Mouse (Mus musculus) forebrain, embryonic 16.5 days (tissue): ENCODE measurements around the gene Slc12a7. TPM values are rescaled to one million over a fixed set of nuclear protein-coding genes. Genes with fewer than 3 reads are reported as not detected.

Experiments used
- ATAC-seq: fragments of 200-750 bp; cut with Nextera tagmentation; 2 replicates; pipeline ENCODE4 v1.8.0; 2017; ENCODE audit warnings: mild to moderate bottlenecking, moderate library complexity
- H3K27ac ChIP-seq: fragments of 300-500 bp; sonication (generic); 2 replicates; pipeline ENCODE4 v1.5.1; 2014; ENCODE audit warnings: low read length, control low read depth
- H3K27me3 ChIP-seq: fragments of 300-500 bp; sonication (generic); replicated peaks from 2 replicates; pipeline ENCODE4 v1.6.1; 2014; ENCODE audit warnings: low read length; ENCODE audit not compliant: control insufficient read depth, insufficient read depth
- H3K36me3 ChIP-seq: fragments of 300-500 bp; sonication (generic); 2 replicates; pipeline ENCODE4 v1.6.1; 2014; ENCODE audit not compliant: control insufficient read depth, insufficient read depth
- H3K4me1 ChIP-seq: fragments of 300-500 bp; sonication (generic); replicated peaks from 2 replicates; pipeline ENCODE4 v1.6.1; 2014; ENCODE audit warnings: low read length; ENCODE audit not compliant: control insufficient read depth, insufficient read depth
- H3K4me2 ChIP-seq: fragments of 300-500 bp; sonication (generic); 2 replicates; pipeline ENCODE4 v1.6.1; 2014; ENCODE audit warnings: mild to moderate bottlenecking, low read length, control low read depth
- H3K4me3 ChIP-seq: fragments of 300-500 bp; sonication (generic); replicated peaks from 2 replicates; pipeline ENCODE4 v1.5.1; 2014; ENCODE audit warnings: mild to moderate bottlenecking, low read length, control low read depth
- H3K9ac ChIP-seq: fragments of 300-500 bp; sonication (generic); replicated peaks from 2 replicates; pipeline ENCODE4 v1.6.1; 2014; ENCODE audit warnings: low read depth, low read length, control low read depth
- H3K9me3 ChIP-seq: fragments of 300-500 bp; sonication (generic); 2 replicates; pipeline ENCODE4 v1.6.1; 2016; ENCODE audit warnings: low read length; ENCODE audit not compliant: control insufficient read depth
- WGBS: fragments of 180-500 bp; shearing (Covaris S2); extraction: QIAGEN DNeasy Blood & Tissue Kit; methylation state at CpG from one replicate; pipeline ENCODE4 v1.1.7; 2014; 5-methylcytosine and 5-hydroxymethylcytosine counted together
- polyA plus RNA-seq: library from polyadenylated mRNA; unstranded; fragments of >200 nt; fragmentation: Nextera tagmentation; extraction: Ambion mirVana; gene quantifications from 2 replicates; pipeline ENCODE4 v1.2.1, GENCODE M21; 2015

Gene Slc12a7
- polyA plus RNA-seq, 1 experiment from 2014 or later, result 13.5 TPM

- no peaks in the 10 kb centered on the region for H3K36me3 ChIP-seq
- no peaks in the 10 kb centered on the region for H3K9me3 ChIP-seq
- ATAC-seq, result peak; percentile 85
- no peaks in the 10 kb centered on the region for H3K27me3 ChIP-seq
- H3K4me2 ChIP-seq, result peak overlapping the region; percentile 75
- peak overlapping the region; percentile 59 for H3K4me3 ChIP-seq
- no peak overlapping the region for H3K27ac ChIP-seq
- under 1% methylated on average over 69 of the region's 70 CpGs for WGBS
- peaks cover 18% of the 10 kb centered on the region for H3K4me1 ChIP-seq
- H3K9ac ChIP-seq, result peak overlapping the region; percentile 61
These were observed 30.8 kb downstream of the Slc12a7 start for GRCm38 (mm10) chr13:73763439-73764255.

GRCm38 (mm10) chr13:73764256-73764775, 31.4 kb downstream of the Slc12a7 start:
- WGBS, result under 1% methylated on average over 11 of the region's 11 CpGs
- Histone ChIP-seq H3K27ac (no peak overlapping the region), H3K4me1 (peaks cover 18% of the 10 kb centered on the region), H3K9ac (peak overlapping the region; percentile 61), H3K9me3 (no peaks in the 10 kb centered on the region), H3K36me3 (no peaks in the 10 kb centered on the region), H3K4me3 (peak overlapping the region; percentile 59), H3K4me2 (peak overlapping the region; percentile 75), H3K27me3 (no peaks in the 10 kb centered on the region)
- no peak for ATAC-seq

- no peaks in the 10 kb centered on the region for H3K36me3 ChIP-seq
- ATAC-seq, result no peak
- peak overlapping the region; percentile 75 for H3K4me2 ChIP-seq
- no peak overlapping the region for H3K27ac ChIP-seq
- H3K4me1 ChIP-seq, result peaks cover 18% of the 10 kb centered on the region
- H3K4me3 ChIP-seq, result peak overlapping the region; percentile 59; the same call in 1 of the 2 replicates
- 63% methylated on average over 4 of the region's 4 CpGs for WGBS
- H3K27me3 ChIP-seq, result no peaks in the 10 kb centered on the region
- peak overlapping the region; percentile 61; the same call in 1 of the 2 replicates for H3K9ac ChIP-seq
- H3K9me3 ChIP-seq, result no peaks in the 10 kb centered on the region
These were observed 32.5 kb downstream of the Slc12a7 start for GRCm38 (mm10) chr13:73765393-73765792.

- no peaks in the 10 kb centered on the region for H3K36me3 ChIP-seq
- H3K4me2 ChIP-seq, result no peak overlapping the region
- H3K27me3 ChIP-seq, result no peaks in the 10 kb centered on the region
- H3K9me3 ChIP-seq, result no peaks in the 10 kb centered on the region
- no peak overlapping the region for H3K27ac ChIP-seq
- ATAC-seq, result no peak
- no peak overlapping the region for H3K4me3 ChIP-seq
- H3K9ac ChIP-seq, result no peak overlapping the region
- 89% methylated on average over 8 of the region's 8 CpGs for WGBS
- peaks cover 18% of the 10 kb centered on the region for H3K4me1 ChIP-seq
These were observed 34.3 kb downstream of the Slc12a7 start for GRCm38 (mm10) chr13:73767224-73767623.

- peaks cover 18% of the 10 kb centered on the region for H3K4me1 ChIP-seq
- no peak overlapping the region for H3K4me3 ChIP-seq
- no peak overlapping the region for H3K27ac ChIP-seq
- H3K9me3 ChIP-seq, result no peaks in the 10 kb centered on the region
- 83% methylated on average over 5 of the region's 5 CpGs for WGBS
- no peak overlapping the region for H3K9ac ChIP-seq
- H3K27me3 ChIP-seq, result no peaks in the 10 kb centered on the region
- H3K4me2 ChIP-seq, result no peak overlapping the region
- H3K36me3 ChIP-seq, result no peaks in the 10 kb centered on the region
- no peak for ATAC-seq
These were observed 34.9 kb downstream of the Slc12a7 start for GRCm38 (mm10) chr13:73767754-73768153.

- ATAC-seq, result no peak
- no peaks in the 10 kb centered on the region for H3K27me3 ChIP-seq
- 72% methylated on average over 3 of the region's 3 CpGs for WGBS
- no peak overlapping the region for H3K27ac ChIP-seq
- H3K4me1 ChIP-seq, result peaks cover 23% of the 10 kb centered on the region
- H3K4me3 ChIP-seq, result no peak overlapping the region
- H3K9me3 ChIP-seq, result no peaks in the 10 kb centered on the region
- H3K4me2 ChIP-seq, result no peak overlapping the region
- H3K36me3 ChIP-seq, result no peaks in the 10 kb centered on the region
- no peak overlapping the region for H3K9ac ChIP-seq
These were observed 35.4 kb downstream of the Slc12a7 start for GRCm38 (mm10) chr13:73768311-73768710.

- Histone ChIP-seq H3K27ac (no peak overlapping the region), H3K4me2 (no peak overlapping the region), H3K9me3 (no peaks in the 10 kb centered on the region), H3K4me3 (no peak overlapping the region), H3K36me3 (no peaks in the 10 kb centered on the region), H3K27me3 (no peaks in the 10 kb centered on the region), H3K4me1 (peaks cover 12% of the 10 kb centered on the region), H3K9ac (no peak overlapping the region)
- WGBS, result 79% methylated on average over 4 of the region's 4 CpGs
- ATAC-seq, result no peak
These were observed 37.2 kb downstream of the Slc12a7 start for GRCm38 (mm10) chr13:73769916-73770682.

- ATAC-seq, result no peak
- Histone ChIP-seq H3K36me3 (no peaks in the 10 kb centered on the region), H3K4me3 (no peak overlapping the region), H3K27ac (no peak overlapping the region), H3K9ac (no peak overlapping the region), H3K27me3 (no peaks in the 10 kb centered on the region), H3K9me3 (no peaks in the 10 kb centered on the region), H3K4me1 (peaks cover 8% of the 10 kb centered on the region; the same call in 1 of the 2 replicates), H3K4me2 (no peak overlapping the region)
- 63% methylated on average over 3 of the region's 3 CpGs for WGBS
These were observed 38.2 kb downstream of the Slc12a7 start for GRCm38 (mm10) chr13:73771131-73771530.

GRCm38 (mm10) chr13:73772655-73773054, 39.8 kb downstream of the Slc12a7 start:
- Histone ChIP-seq H3K9me3 (no peaks in the 10 kb centered on the region), H3K4me2 (no peak overlapping the region), H3K36me3 (no peaks in the 10 kb centered on the region), H3K4me3 (no peak overlapping the region), H3K27ac (no peak overlapping the region), H3K9ac (no peak overlapping the region), H3K27me3 (no peaks in the 10 kb centered on the region), H3K4me1 (peaks cover 8% of the 10 kb centered on the region; the same call in 1 of the 2 replicates)
- ATAC-seq, result no peak
- WGBS, result 51% methylated on average over 2 of the region's 2 CpGs
